Mouse (Mus musculus): ENCODE results near the gene Frs3. TPM values are rescaled to one million over a fixed set of nuclear protein-coding genes. Genes with fewer than 3 reads are reported as not detected.

The Frs3 gene
- polyA plus RNA-seq, 1 experiment = 55.4 TPM

DNA sequence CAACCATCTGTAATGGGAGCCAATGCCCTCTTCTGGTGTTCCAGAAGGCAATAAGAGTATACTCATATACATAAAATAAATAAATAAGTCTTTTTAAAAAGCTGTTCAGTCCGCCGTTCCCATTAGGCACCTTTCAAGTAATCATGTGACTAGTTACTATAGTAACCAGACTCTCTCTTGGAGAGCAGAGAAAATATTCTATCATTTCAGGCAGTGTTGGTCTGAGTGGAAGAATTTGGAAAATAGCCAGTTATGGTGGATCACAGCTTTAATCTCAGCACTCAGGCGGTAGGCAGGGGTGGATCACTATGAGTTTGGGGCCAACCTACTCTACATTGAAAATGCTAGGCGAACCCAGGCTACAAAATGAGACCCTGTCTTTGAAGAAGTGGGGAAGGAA lies 19.7 kb upstream of the Frs3 start:
- peak; percentile 62 for DNase-seq (ENCODE audit: low read depth)

GRCm38 (mm10) chr17:47671988-47672310 lies 16.9 kb upstream of the Frs3 start:
- TF ChIP-seq POLR2A (IDR thresholded peaks at IDR 0.05; ENCODE audit: borderline replicate concordance, extremely low read depth, insufficient read depth, insufficient read length, poor library complexity, severe bottlenecking) (no peak), CTCF (IDR thresholded peaks at IDR 0.05; ENCODE audit: borderline replicate concordance, extremely low read depth, insufficient read depth, insufficient read length) (no peak)
- DNase-seq (ENCODE audit: low read depth) = no peak

More for the DNA sequence above, 19.7 kb upstream of the Frs3 start:
- TF ChIP-seq POLR2A (IDR thresholded peaks at IDR 0.05; ENCODE audit: borderline replicate concordance, extremely low read depth, insufficient read depth, insufficient read length, poor library complexity, severe bottlenecking) = no peak
- TF ChIP-seq CTCF (IDR thresholded peaks at IDR 0.05; ENCODE audit: borderline replicate concordance, extremely low read depth, insufficient read depth, insufficient read length) = no peak

DNA sequence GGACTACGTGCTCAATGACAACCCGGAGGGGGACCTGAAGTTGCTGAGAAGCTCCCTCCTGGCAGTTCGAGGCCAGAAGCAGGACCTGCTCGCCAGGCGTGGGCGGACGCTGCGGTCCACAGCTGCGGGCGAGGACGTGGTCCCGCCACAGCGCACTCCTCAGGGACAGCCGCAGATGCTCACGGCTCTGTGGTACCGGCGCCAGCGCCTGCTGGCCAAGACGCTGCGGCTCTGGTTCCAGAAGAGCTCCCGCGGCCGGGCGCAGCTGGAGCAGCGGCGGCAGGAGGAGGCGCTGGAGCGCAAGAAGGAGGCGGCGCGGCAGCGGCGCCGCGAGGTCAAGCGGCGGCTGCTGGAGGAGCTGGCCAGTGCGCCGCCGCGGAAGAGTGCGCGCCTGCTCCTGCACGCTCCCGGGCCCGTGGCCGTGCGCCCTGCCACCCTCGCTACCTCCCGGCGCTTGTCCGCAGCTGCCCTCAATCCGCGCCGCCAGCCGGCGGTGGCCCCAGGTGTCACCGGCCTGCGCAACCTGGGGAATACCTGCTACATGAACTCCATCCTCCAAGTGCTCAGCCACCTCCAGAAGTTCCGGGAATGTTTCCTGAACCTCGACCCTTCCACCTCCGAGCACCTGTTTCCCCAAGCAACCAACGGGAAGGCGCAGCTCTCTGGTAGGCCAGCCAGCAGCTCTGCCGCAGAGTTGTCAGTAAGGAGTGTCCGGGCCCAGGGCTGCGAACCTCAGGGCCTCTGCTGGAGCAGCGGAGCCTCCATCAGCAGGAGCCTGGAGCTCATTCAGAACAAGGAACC lies 16.3 kb upstream of the Frs3 start:
- TF ChIP-seq CTCF (IDR thresholded peaks at IDR 0.05; ENCODE audit: borderline replicate concordance, extremely low read depth, insufficient read depth, insufficient read length) = no peak
- TF ChIP-seq POLR2A (IDR thresholded peaks at IDR 0.05; ENCODE audit: borderline replicate concordance, extremely low read depth, insufficient read depth, insufficient read length, poor library complexity, severe bottlenecking) = no peak
- peak; percentile 70 for DNase-seq (ENCODE audit: low read depth)

- peak; percentile 88 for DNase-seq (ENCODE audit: low read depth)
- TF ChIP-seq CTCF (IDR thresholded peaks at IDR 0.05; ENCODE audit: borderline replicate concordance, extremely low read depth, insufficient read depth, insufficient read length) (peak; percentile 80), POLR2A (IDR thresholded peaks at IDR 0.05; ENCODE audit: borderline replicate concordance, extremely low read depth, insufficient read depth, insufficient read length, poor library complexity, severe bottlenecking) (no peak)
These were observed 12.2 kb upstream of the Frs3 start for GRCm38 (mm10) chr17:47676581-47676980.

DNA sequence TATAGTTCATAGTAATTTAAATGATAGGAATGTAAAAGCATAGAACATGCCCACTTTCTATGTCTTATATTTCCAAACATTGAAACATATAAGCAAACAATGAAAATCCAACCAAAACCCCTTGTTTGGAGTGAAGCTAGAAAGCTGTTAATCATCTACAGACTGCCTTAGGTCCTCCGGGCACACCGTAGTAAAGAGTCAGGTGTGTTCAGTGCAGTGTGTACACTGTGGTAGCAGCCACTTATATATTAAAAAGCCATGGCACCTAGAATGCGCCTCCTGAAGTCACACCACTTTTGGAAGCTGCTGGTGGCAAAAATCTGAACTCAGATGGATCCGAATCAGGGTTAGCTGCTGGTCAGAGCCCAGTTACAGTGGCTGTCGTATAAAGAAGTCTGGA lies 10.6 kb upstream of the Frs3 start:
- TF ChIP-seq POLR2A (IDR thresholded peaks at IDR 0.05; ENCODE audit: borderline replicate concordance, extremely low read depth, insufficient read depth, insufficient read length, poor library complexity, severe bottlenecking) = no peak
- no peak for TF ChIP-seq CTCF (IDR thresholded peaks at IDR 0.05; ENCODE audit: borderline replicate concordance, extremely low read depth, insufficient read depth, insufficient read length)

DNA sequence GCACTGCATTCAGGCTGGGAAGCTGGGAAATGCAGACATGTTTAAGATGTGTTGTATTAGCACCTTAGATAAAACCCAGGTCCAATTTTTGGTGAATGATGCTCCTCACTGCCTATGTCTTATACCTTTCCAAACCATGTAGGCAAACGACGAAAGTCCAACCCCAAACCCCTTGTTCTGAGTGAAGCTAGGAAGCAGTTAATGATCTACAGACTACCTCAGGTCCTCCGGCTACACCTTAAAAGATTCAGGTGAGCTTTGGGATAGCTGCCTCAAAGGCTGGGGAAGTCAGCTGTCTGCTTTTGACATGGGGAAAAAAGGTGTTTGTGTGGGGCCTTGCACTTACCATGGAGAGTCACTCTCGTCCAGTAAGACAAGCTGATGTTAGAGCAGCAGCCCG lies 10.1 kb upstream of the Frs3 start:
- TF ChIP-seq POLR2A (IDR thresholded peaks at IDR 0.05; ENCODE audit: borderline replicate concordance, extremely low read depth, insufficient read depth, insufficient read length, poor library complexity, severe bottlenecking) (no peak), CTCF (IDR thresholded peaks at IDR 0.05; ENCODE audit: borderline replicate concordance, extremely low read depth, insufficient read depth, insufficient read length) (no peak)
- DNase-seq (ENCODE audit: low read depth) = no peak

More for the DNA sequence above, 10.6 kb upstream of the Frs3 start:
- DNase-seq (ENCODE audit: low read depth) = no peak

DNA sequence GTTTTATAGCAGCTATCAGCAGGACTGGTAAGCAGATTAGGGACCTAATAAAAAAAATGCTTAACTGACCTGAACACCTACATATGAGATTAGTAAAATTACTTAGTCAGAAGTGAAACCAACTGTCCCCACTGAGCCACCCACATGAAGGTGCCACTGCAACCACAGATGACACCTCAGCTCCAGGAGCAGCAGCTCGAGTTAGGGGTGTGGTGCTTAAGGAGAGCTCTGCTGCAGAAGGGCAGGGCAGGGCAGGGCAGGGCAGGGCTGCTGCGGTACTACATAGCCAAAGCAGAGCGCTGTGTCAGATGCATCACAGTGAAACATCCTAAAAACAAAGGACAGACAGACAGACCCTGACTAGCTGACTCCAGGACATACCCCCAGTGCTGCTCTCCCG lies 6.0 kb upstream of the Frs3 start:
- TF ChIP-seq POLR2A (IDR thresholded peaks at IDR 0.05; ENCODE audit: borderline replicate concordance, extremely low read depth, insufficient read depth, insufficient read length, poor library complexity, severe bottlenecking) (no peak), CTCF (IDR thresholded peaks at IDR 0.05; ENCODE audit: borderline replicate concordance, extremely low read depth, insufficient read depth, insufficient read length) (no peak)
- DNase-seq (ENCODE audit: low read depth) = no peak

- TF ChIP-seq POLR2A (IDR thresholded peaks at IDR 0.05; ENCODE audit: borderline replicate concordance, extremely low read depth, insufficient read depth, insufficient read length, poor library complexity, severe bottlenecking) = peak; percentile 53; the same call in 1 of the 2 replicates
- no peak for TF ChIP-seq CTCF (IDR thresholded peaks at IDR 0.05; ENCODE audit: borderline replicate concordance, extremely low read depth, insufficient read depth, insufficient read length)
- DNase-seq (ENCODE audit: low read depth) = peak; percentile 99
These were observed 1.2 kb upstream of the Frs3 start for GRCm38 (mm10) chr17:47687409-47688343.

DNA sequence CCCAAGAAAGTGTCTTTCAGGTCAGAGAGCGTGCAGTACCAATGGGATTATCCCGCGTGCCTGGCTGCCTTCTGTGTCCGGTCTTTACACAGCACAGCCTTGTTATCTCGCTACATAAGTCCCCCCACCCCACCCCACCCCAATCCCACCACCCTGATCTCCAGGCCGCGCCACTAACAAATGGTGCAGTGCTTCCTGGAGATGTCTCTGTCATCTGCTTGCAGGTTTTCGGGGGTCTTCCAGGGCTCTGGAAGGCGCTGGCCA lies 554 bp upstream of the Frs3 start, which contains the start of gene Tomm6:
Tomm6 (minus strand) TSS at position 43 of the 264 bp plus-strand sequence.
- DNase-seq (ENCODE audit: low read depth) = no peak
- TF ChIP-seq POLR2A (IDR thresholded peaks at IDR 0.05; ENCODE audit: borderline replicate concordance, extremely low read depth, insufficient read depth, insufficient read length, poor library complexity, severe bottlenecking) = no peak
- no peak for TF ChIP-seq CTCF (IDR thresholded peaks at IDR 0.05; ENCODE audit: borderline replicate concordance, extremely low read depth, insufficient read depth, insufficient read length)

DNA sequence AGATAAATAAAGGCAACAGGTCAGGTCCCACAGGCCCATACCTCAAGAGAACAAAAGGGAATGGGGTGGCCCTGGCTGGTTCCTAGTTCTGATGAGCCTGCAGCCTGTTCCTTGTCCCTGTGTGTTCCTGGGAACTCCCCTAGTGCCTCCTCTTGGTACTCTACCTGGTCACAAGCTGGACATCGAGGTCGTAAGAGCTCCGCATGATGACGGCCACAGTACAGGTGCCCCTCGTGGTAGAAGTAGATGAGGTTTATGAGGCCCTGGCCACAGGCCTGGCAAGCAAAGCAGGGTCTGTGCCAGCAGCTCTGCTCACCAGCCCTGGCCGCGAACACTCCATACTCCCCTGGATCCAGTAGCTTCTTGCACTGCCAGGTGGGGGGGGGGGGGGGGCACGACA lies 1.1 kb downstream of the Frs3 start:
- DNase-seq (ENCODE audit: low read depth) = no peak
- TF ChIP-seq POLR2A (IDR thresholded peaks at IDR 0.05; ENCODE audit: borderline replicate concordance, extremely low read depth, insufficient read depth, insufficient read length, poor library complexity, severe bottlenecking) (no peak), CTCF (IDR thresholded peaks at IDR 0.05; ENCODE audit: borderline replicate concordance, extremely low read depth, insufficient read depth, insufficient read length) (no peak)

DNA sequence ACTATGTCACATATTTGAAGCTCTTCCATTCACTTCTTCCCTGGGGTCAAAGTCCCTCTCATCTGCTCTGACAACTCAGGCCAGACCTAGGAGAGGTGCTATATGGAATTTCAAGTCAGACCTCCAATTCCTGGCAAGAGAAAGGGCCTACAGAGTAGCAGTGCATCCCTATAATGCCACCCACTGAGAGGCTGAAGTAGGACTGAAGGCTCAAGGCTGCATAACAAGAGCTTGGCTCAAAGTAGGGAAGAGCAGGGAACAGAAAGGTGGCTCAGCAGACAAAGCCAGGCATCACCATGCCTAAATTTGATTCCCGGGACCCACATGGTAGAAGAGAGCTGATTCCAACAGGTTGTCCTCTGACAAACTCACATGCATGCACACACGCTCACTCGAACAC lies 2.8 kb downstream of the Frs3 start:
- DNase-seq (ENCODE audit: low read depth) = no peak
- TF ChIP-seq CTCF (IDR thresholded peaks at IDR 0.05; ENCODE audit: borderline replicate concordance, extremely low read depth, insufficient read depth, insufficient read length) (no peak), POLR2A (IDR thresholded peaks at IDR 0.05; ENCODE audit: borderline replicate concordance, extremely low read depth, insufficient read depth, insufficient read length, poor library complexity, severe bottlenecking) (no peak)

All from brain, embryonic 14.5 days (tissue).